Mouse (Mus musculus) forebrain, embryonic 10.5 days (tissue): ENCODE measurements around the gene Dhrs3. TPM values are rescaled to one million over a fixed set of nuclear protein-coding genes. Genes with fewer than 3 reads are reported as not detected.

Source experiments
- DNase-seq: peaks from one replicate; pipeline ENCODE4 v3.0.0-alpha.2; 2017; ENCODE audit warnings: low spot score; ENCODE audit errors: extremely low spot score
- H3K27ac ChIP-seq: fragments of 300-500 bp; sonication (generic); 2 replicates; pipeline ENCODE4 v1.5.1; 2016; ENCODE audit warnings: mild to moderate bottlenecking
- H3K27me3 ChIP-seq: fragments of 300-500 bp; sonication (generic); 2 replicates; pipeline ENCODE4 v1.6.1; 2016; ENCODE audit warnings: mild to moderate bottlenecking; ENCODE audit not compliant: poor library complexity, severe bottlenecking
- H3K36me3 ChIP-seq: fragments of 300-500 bp; sonication (generic); replicated peaks from 2 replicates; pipeline ENCODE4 v1.6.1; 2016; ENCODE audit warnings: mild to moderate bottlenecking, moderate library complexity
- H3K4me1 ChIP-seq: fragments of 300-500 bp; sonication (generic); 2 replicates; pipeline ENCODE4 v1.6.1; 2016
- H3K4me3 ChIP-seq: fragments of 300-500 bp; sonication (generic); 2 replicates; pipeline ENCODE4 v1.5.1; 2016; ENCODE audit warnings: mild to moderate bottlenecking, moderate library complexity
- H3K9me3 ChIP-seq: fragments of 300-500 bp; sonication (generic); 2 replicates; pipeline ENCODE4 v1.6.1; 2016; ENCODE audit warnings: mild to moderate bottlenecking, moderate library complexity
- WGBS: fragments of 180-500 bp; shearing (Covaris S2); methylation state at CpG from one replicate; pipeline ENCODE4 v1.1.7; 2016; 5-methylcytosine and 5-hydroxymethylcytosine counted together
- polyA plus RNA-seq: library from polyadenylated mRNA; unstranded; fragments of >200 nt; fragmentation: Nextera tagmentation; extraction: Ambion mirVana; gene quantifications from 2 replicates; pipeline ENCODE4 v1.2.1, GENCODE M21; 2016

Gene Dhrs3
- polyA plus RNA-seq, 1 experiment from 2014 or later: 12.2 TPM

- Histone ChIP-seq H3K4me3 (no peak overlapping the region), H3K27me3 (no peaks in the 10 kb centered on the region), H3K9me3 (no peaks in the 10 kb centered on the region), H3K4me1 (peaks cover 15% of the 10 kb centered on the region), H3K36me3 (no peaks in the 10 kb centered on the region), H3K27ac (no peak overlapping the region)
- no peak for DNase-seq
- WGBS: 89% methylated on average over 3 of the region's 3 CpGs
Observed at GRCm38 (mm10) chr4:144950883-144951282, 58.3 kb downstream of the Dhrs3 start.

- WGBS: 92% methylated on average over 7 of the region's 7 CpGs
- peaks cover 15% of the 10 kb centered on the region for H3K4me1 ChIP-seq
- DNase-seq: no peak
- H3K27me3 ChIP-seq: no peaks in the 10 kb centered on the region
- no peak overlapping the region for H3K27ac ChIP-seq
- H3K4me3 ChIP-seq: no peak overlapping the region
- no peaks in the 10 kb centered on the region for H3K9me3 ChIP-seq
- no peaks in the 10 kb centered on the region for H3K36me3 ChIP-seq
Observed at GRCm38 (mm10) chr4:144951859-144952258, 59.2 kb downstream of the Dhrs3 start.

DNA sequence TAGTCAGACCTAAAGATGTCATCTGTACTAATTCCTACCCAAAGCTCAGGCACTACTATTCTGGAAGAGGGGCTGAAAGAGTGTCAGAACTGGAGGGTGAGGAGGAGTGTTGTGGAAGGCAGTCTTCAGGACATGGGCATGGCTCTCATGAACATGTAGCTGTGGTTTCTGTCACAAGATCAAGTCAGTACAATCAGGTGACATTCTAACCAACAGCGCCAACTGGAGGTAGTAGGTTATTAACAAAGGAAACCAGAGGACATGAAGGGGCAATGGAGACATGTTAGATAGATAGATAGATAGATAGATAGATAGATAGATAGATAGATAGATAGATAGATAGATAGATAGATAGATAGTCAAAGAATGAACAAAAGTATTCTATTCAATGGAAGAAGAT, 60.8 kb downstream of the Dhrs3 start:
- H3K27ac ChIP-seq: no peak overlapping the region
- WGBS: 85% methylated on average over 1 of the region's 1 CpGs
- H3K4me1 ChIP-seq: peaks cover 15% of the 10 kb centered on the region
- no peaks in the 10 kb centered on the region for H3K9me3 ChIP-seq
- no peak for DNase-seq
- H3K4me3 ChIP-seq: no peak overlapping the region
- H3K36me3 ChIP-seq: no peaks in the 10 kb centered on the region
- H3K27me3 ChIP-seq: no peaks in the 10 kb centered on the region

DNA sequence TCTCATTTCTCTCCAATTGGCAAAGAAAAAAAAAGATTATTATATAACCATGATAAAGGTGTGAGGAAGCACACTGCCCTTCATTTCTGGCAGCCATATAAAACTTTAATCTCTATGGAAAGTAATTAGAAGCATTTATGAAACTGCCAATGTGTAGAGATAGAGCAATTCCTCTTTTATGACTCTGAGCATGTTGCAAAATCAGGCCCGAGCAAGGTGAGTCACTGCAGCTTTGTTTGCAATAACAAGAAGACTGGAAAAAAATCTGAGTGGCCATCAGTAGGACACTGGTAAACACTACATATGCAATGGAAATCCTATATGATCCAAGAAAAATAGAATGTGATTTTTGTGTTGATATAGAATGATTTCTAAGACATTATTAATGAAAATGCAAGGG, 63.2 kb downstream of the Dhrs3 start:
- Histone ChIP-seq H3K4me1 (no peaks in the 10 kb centered on the region), H3K4me3 (no peak overlapping the region), H3K9me3 (no peaks in the 10 kb centered on the region), H3K27ac (no peak overlapping the region), H3K36me3 (no peaks in the 10 kb centered on the region), H3K27me3 (no peaks in the 10 kb centered on the region)
- WGBS: 93% methylated on average over 1 of the region's 1 CpGs
- no peak for DNase-seq

GRCm38 (mm10) chr4:144956293-144956692, 63.7 kb downstream of the Dhrs3 start:
- Histone ChIP-seq H3K9me3 (no peaks in the 10 kb centered on the region), H3K4me1 (no peaks in the 10 kb centered on the region), H3K27ac (no peak overlapping the region), H3K27me3 (no peaks in the 10 kb centered on the region), H3K36me3 (no peaks in the 10 kb centered on the region), H3K4me3 (no peak overlapping the region)
- DNase-seq: no peak
- WGBS: 79% methylated on average over 1 of the region's 1 CpGs

- H3K27ac ChIP-seq: no peak overlapping the region
- no peak overlapping the region for H3K4me3 ChIP-seq
- DNase-seq: no peak
- H3K27me3 ChIP-seq: no peaks in the 10 kb centered on the region
- H3K4me1 ChIP-seq: no peaks in the 10 kb centered on the region
- no peaks in the 10 kb centered on the region for H3K36me3 ChIP-seq
- 88% methylated on average over 4 of the region's 4 CpGs for WGBS
- H3K9me3 ChIP-seq: no peaks in the 10 kb centered on the region
Observed at GRCm38 (mm10) chr4:144957186-144957585, 64.6 kb downstream of the Dhrs3 start.

DNA sequence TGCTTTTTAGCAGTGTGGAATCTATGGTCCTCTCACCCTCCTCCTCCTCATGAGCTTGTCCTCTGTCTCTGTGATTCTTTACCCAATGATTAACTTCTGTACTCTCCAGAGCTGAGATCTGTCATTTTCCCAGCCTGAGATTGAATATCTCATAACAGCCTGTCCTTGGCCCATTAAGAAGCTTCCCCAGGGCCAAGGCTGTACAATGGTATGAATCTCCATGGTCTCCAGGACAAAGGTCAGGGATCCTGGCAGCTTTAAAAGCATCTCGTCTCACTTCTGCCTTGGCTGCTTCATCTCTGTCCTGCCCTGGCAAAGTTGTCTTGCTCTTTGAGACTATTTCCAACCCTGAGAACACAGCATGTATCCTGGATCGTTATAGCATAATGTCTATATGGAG, 65.1 kb downstream of the Dhrs3 start:
- Histone ChIP-seq H3K36me3 (no peaks in the 10 kb centered on the region), H3K9me3 (no peaks in the 10 kb centered on the region), H3K27ac (no peak overlapping the region), H3K4me1 (no peaks in the 10 kb centered on the region), H3K27me3 (no peaks in the 10 kb centered on the region), H3K4me3 (no peak overlapping the region)
- DNase-seq: no peak
- WGBS: 77% methylated on average over 2 of the region's 2 CpGs

DNA sequence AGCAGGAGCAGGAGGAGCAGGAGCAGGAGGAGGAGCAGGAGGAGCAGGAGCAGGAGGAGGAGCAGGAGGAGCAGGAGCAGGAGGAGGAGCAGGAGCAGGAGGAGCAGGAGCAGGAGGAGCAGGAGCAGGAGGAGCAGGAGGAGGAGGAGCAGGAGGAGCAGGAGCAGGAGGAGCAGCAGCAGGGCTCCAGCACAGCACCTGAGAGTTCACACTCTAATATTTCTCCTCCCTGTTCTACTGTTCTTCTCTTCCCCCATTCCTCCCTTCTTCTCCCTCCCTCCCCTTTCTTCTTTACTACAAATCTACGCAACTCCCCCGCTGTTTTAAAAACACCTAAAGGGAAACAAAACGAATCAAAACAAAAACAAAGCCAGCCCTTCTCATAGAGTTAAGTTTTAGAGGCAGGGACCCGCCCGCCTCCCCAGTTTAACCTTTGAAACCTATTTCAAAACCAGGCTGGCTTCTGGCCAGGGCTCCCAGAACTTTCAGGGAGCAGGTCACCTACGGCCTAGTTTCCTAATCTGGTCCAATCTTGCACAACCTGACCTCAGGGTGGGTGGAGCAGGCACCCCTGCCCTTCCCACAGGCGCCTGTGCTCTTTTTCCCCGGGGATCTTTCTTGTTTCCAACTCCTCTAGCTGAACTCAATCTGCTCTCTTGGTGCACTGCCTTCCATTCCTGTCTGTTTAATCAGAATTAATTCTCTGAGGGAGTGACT, 67.7 kb downstream of the Dhrs3 start:
- Histone ChIP-seq H3K4me1 (0 out of 2 replicates have a peak, but pooled peaks cover 6% of the 10 kb centered on the region), H3K36me3 (no peaks in the 10 kb centered on the region), H3K9me3 (no peaks in the 10 kb centered on the region), H3K4me3 (no peak overlapping the region), H3K27ac (no peak overlapping the region), H3K27me3 (no peaks in the 10 kb centered on the region)
- WGBS: 61% methylated on average over 8 of the region's 8 CpGs
- DNase-seq: no peak

DNA sequence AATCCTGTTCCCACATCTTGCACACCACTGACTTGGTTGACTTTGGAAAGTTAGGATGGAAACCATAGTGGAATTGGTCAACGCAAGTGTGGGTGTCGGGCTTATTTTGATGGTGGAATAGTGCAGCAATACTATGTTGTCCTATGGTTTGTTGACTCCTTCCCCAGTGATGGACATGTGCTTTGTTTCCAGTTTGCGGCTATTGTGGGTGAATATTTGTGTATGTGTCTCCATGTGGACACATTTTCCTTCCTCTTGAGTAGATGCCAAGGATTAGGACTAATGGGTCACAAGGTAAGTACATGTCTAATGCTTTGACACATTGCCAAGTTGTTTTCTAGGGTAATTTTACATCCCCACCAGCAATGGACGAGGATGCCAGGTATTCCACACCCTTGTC, 68.6 kb downstream of the Dhrs3 start:
- Histone ChIP-seq H3K4me3 (no peak overlapping the region), H3K9me3 (no peaks in the 10 kb centered on the region), H3K36me3 (no peaks in the 10 kb centered on the region), H3K4me1 (0 out of 2 replicates have a peak, but pooled peaks cover 6% of the 10 kb centered on the region), H3K27ac (no peak overlapping the region), H3K27me3 (no peaks in the 10 kb centered on the region)
- DNase-seq: no peak
- WGBS: 95% methylated on average over 4 of the region's 4 CpGs

DNA sequence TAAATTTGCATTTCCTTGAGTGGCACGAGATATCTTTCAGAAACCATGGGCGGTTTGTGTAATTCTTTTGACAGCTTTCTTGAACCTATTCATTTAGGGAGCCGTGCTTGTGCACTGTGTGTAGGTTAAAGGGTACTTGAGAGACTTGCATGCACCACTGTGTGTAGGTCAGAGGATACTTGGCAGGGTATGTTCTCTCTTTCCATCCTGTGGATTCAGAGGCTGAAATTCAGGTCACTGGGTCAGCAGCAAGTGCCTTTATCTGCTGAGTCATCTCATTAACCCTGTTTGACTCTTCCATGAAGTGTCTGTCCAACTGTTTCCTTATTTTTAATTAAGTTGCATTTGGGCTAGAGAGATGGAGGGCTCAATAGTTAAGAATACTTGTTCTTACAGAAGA, 69.1 kb downstream of the Dhrs3 start:
- H3K4me1 ChIP-seq: 0 out of 2 replicates have a peak, but pooled peaks cover 6% of the 10 kb centered on the region
- DNase-seq: no peak
- WGBS: 90% methylated on average over 3 of the region's 3 CpGs
- no peaks in the 10 kb centered on the region for H3K27me3 ChIP-seq
- H3K9me3 ChIP-seq: no peaks in the 10 kb centered on the region
- H3K36me3 ChIP-seq: no peaks in the 10 kb centered on the region
- no peak overlapping the region for H3K4me3 ChIP-seq
- H3K27ac ChIP-seq: no peak overlapping the region

GRCm38 (mm10) chr4:144965255-144965654, 72.6 kb downstream of the Dhrs3 start:
- no peak overlapping the region for H3K4me3 ChIP-seq
- H3K9me3 ChIP-seq: no peaks in the 10 kb centered on the region

DNA sequence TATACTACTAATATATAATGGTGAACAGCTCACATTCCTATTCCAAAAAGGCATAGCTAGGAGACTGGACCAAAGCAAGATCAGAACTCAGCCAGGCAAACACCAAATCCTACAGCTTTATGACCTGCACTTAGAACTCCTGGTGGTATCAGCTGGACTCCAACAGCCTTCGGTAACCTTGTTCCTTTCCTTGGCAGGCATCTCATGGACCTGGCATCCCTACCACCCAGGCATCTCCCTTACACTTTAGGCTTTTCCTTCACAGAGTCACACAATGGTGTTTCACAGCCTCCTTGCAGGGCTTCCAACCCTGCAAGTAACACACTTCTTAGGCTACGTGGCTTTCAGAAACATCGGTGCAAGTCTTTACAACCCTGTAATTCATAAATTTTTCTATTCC, 75.7 kb downstream of the Dhrs3 start:
- WGBS: 96% methylated on average over 3 of the region's 3 CpGs

More at GRCm38 (mm10) chr4:144965255-144965654, 72.6 kb downstream of the Dhrs3 start:
- Histone ChIP-seq H3K27me3 (no peaks in the 10 kb centered on the region), H3K27ac (no peak overlapping the region), H3K36me3 (no peaks in the 10 kb centered on the region), H3K4me1 (0 out of 2 replicates have a peak, but pooled peaks cover 6% of the 10 kb centered on the region)
- 87% methylated on average over 2 of the region's 2 CpGs for WGBS
- DNase-seq: no peak

DNA sequence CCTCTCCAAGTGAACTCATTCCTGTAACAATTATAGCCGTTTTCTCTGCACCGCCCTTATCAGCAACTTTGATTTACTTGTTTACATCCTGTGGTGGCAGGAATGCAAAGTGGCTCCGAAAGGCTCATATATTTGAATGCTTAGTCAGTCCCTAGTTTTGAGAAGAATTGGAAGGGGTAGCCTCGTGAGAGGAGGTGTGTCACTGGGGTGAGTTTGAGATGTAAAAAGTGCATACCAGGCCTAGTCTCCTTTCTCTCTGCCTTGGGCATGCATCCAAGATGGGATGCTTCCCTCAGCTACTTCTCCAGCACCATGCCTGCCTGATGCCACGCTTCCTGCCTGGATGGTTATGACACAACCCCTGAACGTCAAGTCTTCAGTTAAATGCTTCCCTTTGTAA, 76.4 kb downstream of the Dhrs3 start:
- Histone ChIP-seq H3K4me1 (0 out of 2 replicates have a peak, but pooled peaks cover 4% of the 10 kb centered on the region), H3K36me3 (no peaks in the 10 kb centered on the region), H3K9me3 (no peaks in the 10 kb centered on the region), H3K27me3 (no peaks in the 10 kb centered on the region), H3K27ac (no peak overlapping the region), H3K4me3 (no peak overlapping the region)
- no peak for DNase-seq
- 87% methylated on average over 6 of the region's 6 CpGs for WGBS

More for the DNA sequence above, 75.7 kb downstream of the Dhrs3 start:
- Histone ChIP-seq H3K4me3 (no peak overlapping the region), H3K27ac (no peak overlapping the region), H3K27me3 (no peaks in the 10 kb centered on the region), H3K9me3 (no peaks in the 10 kb centered on the region), H3K4me1 (0 out of 2 replicates have a peak, but pooled peaks cover 6% of the 10 kb centered on the region), H3K36me3 (no peaks in the 10 kb centered on the region)
- DNase-seq: no peak
